Mouse (Mus musculus): ENCODE measurements around the gene Vmn2r40. TPM values are rescaled to one million over a fixed set of nuclear protein-coding genes. Genes with fewer than 3 reads are reported as not detected.
"Not testable (repeated sequence)": the region's sequence is repeated elsewhere in the genome, so short reads cannot be mapped to it uniquely, and the experiment has no call there.

Gene Vmn2r40
- polyA plus RNA-seq (2014; fragmentation: Nextera tagmentation; extraction: Ambion mirVana): not detected in 2 replicates

DNA sequence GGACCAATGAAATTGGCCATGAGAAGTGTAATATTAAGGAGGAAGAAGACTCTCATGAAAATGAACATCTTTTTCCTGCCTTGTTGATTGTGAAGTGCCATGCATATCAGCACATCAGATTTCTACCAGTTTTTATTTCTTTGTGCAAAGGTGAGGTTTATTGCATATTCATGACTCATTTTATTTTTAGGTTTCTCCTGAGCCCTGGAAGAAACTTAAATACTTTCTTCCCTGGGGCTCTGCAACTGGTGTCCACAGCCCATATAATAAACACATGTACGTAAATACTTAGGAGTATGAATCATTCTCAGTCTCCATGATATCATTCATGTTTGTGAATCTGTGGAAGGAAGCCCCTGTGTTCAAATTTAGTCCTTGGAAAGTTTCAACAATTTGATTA is at the start of gene Vmn2r40:
Gene Vmn2r40 (minus strand): TSS at position 101 of the 400 bp plus-strand sequence.
- H3K9ac ChIP-seq (ENCODE audit: low read depth, low read length); H3K4me3 ChIP-seq (ENCODE audit: low read length); H3K4me2 ChIP-seq (replicated peaks; ENCODE audit: low read depth, low read length); ATAC-seq (ENCODE audit: low FRiP score, low TSS enrichment); H3K27me3 ChIP-seq (ENCODE audit: control insufficient read depth, insufficient read depth, low read length); H3K4me1 ChIP-seq (ENCODE audit: control insufficient read depth, insufficient read depth, low read length); H3K27ac ChIP-seq (ENCODE audit: low read depth, low read length); H3K36me3 ChIP-seq (ENCODE audit: control insufficient read depth, insufficient read depth, low read length); H3K9me3 ChIP-seq (ENCODE audit: control insufficient read depth, low read length): not testable (repeated sequence)
- no CpG with 5 or more reads among the region's 1 CpGs for WGBS

Other genes with a start within 250 kb of the Vmn2r40 start
- not detected in 2 replicates for gene Vmn2r39, start 99.4 kb upstream of the Vmn2r40 start, polyA plus RNA-seq (2014; fragmentation: Nextera tagmentation; extraction: Ambion mirVana)
- gene Vmn2r38, start 166.4 kb upstream of the Vmn2r40 start, polyA plus RNA-seq (2014; fragmentation: Nextera tagmentation; extraction: Ambion mirVana): not detected in 2 replicates